Mouse (Mus musculus): ENCODE results near the gene Tex45. TPM values are rescaled to one million over a fixed set of nuclear protein-coding genes. Genes with fewer than 3 reads are reported as not detected.

Gene Tex45
- polyA plus RNA-seq, 1 experiment from 2014 or later, result 0.33 TPM

- H3K4me2 ChIP-seq (ENCODE audit: low read depth, low read length, severe bottlenecking), result no peak overlapping the region
- 89% methylated on average over 2 of the region's 2 CpGs for WGBS
- H3K9ac ChIP-seq (ENCODE audit: low read length), result no peak overlapping the region
- no peak overlapping the region for H3K27ac ChIP-seq (ENCODE audit: low read depth, low read length)
- no peaks in the 10 kb centered on the region for H3K4me1 ChIP-seq (replicated peaks; ENCODE audit: control insufficient read depth, insufficient read depth, low read length)
- no peaks in the 10 kb centered on the region for H3K27me3 ChIP-seq (ENCODE audit: control insufficient read depth, insufficient read depth, low read length)
- DNase-seq (ENCODE audit: low spot score) (no peak), ATAC-seq (replicated peaks; ENCODE audit: low FRiP score) (no peak)
- peaks cover 13% of the 10 kb centered on the region for H3K36me3 ChIP-seq (ENCODE audit: control insufficient read depth, insufficient read depth, low read length)
- H3K4me3 ChIP-seq (ENCODE audit: low read depth, low read length), result no peak overlapping the region
- H3K9me3 ChIP-seq (ENCODE audit: control insufficient read depth, low read length), result no peaks in the 10 kb centered on the region
These were observed 21.4 kb upstream of the Tex45 start for GRCm38 (mm10) chr8:3449226-3449625.

- H3K4me2 ChIP-seq (ENCODE audit: low read depth, low read length, severe bottlenecking), result no peak overlapping the region
- peaks cover 15% of the 10 kb centered on the region for H3K36me3 ChIP-seq (ENCODE audit: control insufficient read depth, insufficient read depth, low read length)
- no peak overlapping the region for H3K4me3 ChIP-seq (ENCODE audit: low read depth, low read length)
- ATAC-seq (replicated peaks; ENCODE audit: low FRiP score), result 0 out of 2 replicates have a peak, but pooled peaks have one; percentile 16
- no peaks in the 10 kb centered on the region for H3K9me3 ChIP-seq (ENCODE audit: control insufficient read depth, low read length)
- no peak overlapping the region for H3K27ac ChIP-seq (ENCODE audit: low read depth, low read length)
- 35% methylated on average over 5 of the region's 5 CpGs for WGBS
- H3K9ac ChIP-seq (ENCODE audit: low read length), result no peak overlapping the region
- H3K4me1 ChIP-seq (replicated peaks; ENCODE audit: control insufficient read depth, insufficient read depth, low read length), result no peaks in the 10 kb centered on the region
- DNase-seq (ENCODE audit: low spot score), result peak; percentile 79
- H3K27me3 ChIP-seq (ENCODE audit: control insufficient read depth, insufficient read depth, low read length), result no peaks in the 10 kb centered on the region
These were observed 20.0 kb upstream of the Tex45 start for GRCm38 (mm10) chr8:3450670-3451069.

- Histone ChIP-seq H3K27ac (ENCODE audit: low read depth, low read length) (no peak overlapping the region), H3K9ac (ENCODE audit: low read length) (no peak overlapping the region), H3K27me3 (ENCODE audit: control insufficient read depth, insufficient read depth, low read length) (no peaks in the 10 kb centered on the region), H3K36me3 (ENCODE audit: control insufficient read depth, insufficient read depth, low read length) (peaks cover 15% of the 10 kb centered on the region), H3K4me1 (replicated peaks; ENCODE audit: control insufficient read depth, insufficient read depth, low read length) (no peaks in the 10 kb centered on the region), H3K9me3 (ENCODE audit: control insufficient read depth, low read length) (no peaks in the 10 kb centered on the region), H3K4me3 (ENCODE audit: low read depth, low read length) (no peak overlapping the region), H3K4me2 (ENCODE audit: low read depth, low read length, severe bottlenecking) (no peak overlapping the region)
- DNase-seq (ENCODE audit: low spot score), result no peak
- no peak for ATAC-seq (replicated peaks; ENCODE audit: low FRiP score)
- 94% methylated on average over 25 of the region's 25 CpGs for WGBS
These were observed 18.7 kb upstream of the Tex45 start for GRCm38 (mm10) chr8:3451992-3452391.

GRCm38 (mm10) chr8:3463248-3463647 is 7.4 kb upstream of the Tex45 start:
- H3K27me3 ChIP-seq (ENCODE audit: control insufficient read depth, insufficient read depth, low read length), result no peaks in the 10 kb centered on the region
- ATAC-seq (replicated peaks; ENCODE audit: low FRiP score) (no peak), DNase-seq (ENCODE audit: low spot score) (no peak)
- H3K4me2 ChIP-seq (ENCODE audit: low read depth, low read length, severe bottlenecking), result no peak overlapping the region
- no peak overlapping the region for H3K4me3 ChIP-seq (ENCODE audit: low read depth, low read length)
- H3K27ac ChIP-seq (ENCODE audit: low read depth, low read length), result no peak overlapping the region
- no peaks in the 10 kb centered on the region for H3K36me3 ChIP-seq (ENCODE audit: control insufficient read depth, insufficient read depth, low read length)
- 96% methylated on average over 2 of the region's 2 CpGs for WGBS
- H3K4me1 ChIP-seq (replicated peaks; ENCODE audit: control insufficient read depth, insufficient read depth, low read length), result no peaks in the 10 kb centered on the region; the same call in 1 of the 2 replicates
- no peaks in the 10 kb centered on the region for H3K9me3 ChIP-seq (ENCODE audit: control insufficient read depth, low read length)
- no peak overlapping the region for H3K9ac ChIP-seq (ENCODE audit: low read length)

- Histone ChIP-seq H3K9me3 (ENCODE audit: control insufficient read depth, low read length) (no peaks in the 10 kb centered on the region), H3K4me2 (ENCODE audit: low read depth, low read length, severe bottlenecking) (no peak overlapping the region), H3K36me3 (ENCODE audit: control insufficient read depth, insufficient read depth, low read length) (no peaks in the 10 kb centered on the region), H3K9ac (ENCODE audit: low read length) (no peak overlapping the region), H3K27me3 (ENCODE audit: control insufficient read depth, insufficient read depth, low read length) (no peaks in the 10 kb centered on the region), H3K4me1 (replicated peaks; ENCODE audit: control insufficient read depth, insufficient read depth, low read length) (no peaks in the 10 kb centered on the region; the same call in 1 of the 2 replicates), H3K4me3 (ENCODE audit: low read depth, low read length) (no peak overlapping the region), H3K27ac (ENCODE audit: low read depth, low read length) (no peak overlapping the region)
- WGBS, result 53% methylated on average over 5 of the region's 5 CpGs
- ATAC-seq (replicated peaks; ENCODE audit: low FRiP score) (no peak), DNase-seq (ENCODE audit: low spot score) (no peak)
These were observed 6.4 kb upstream of the Tex45 start for GRCm38 (mm10) chr8:3464309-3464708.

- 10% methylated on average over 32 of the region's 32 CpGs for WGBS
- no peaks in the 10 kb centered on the region for H3K9me3 ChIP-seq (ENCODE audit: control insufficient read depth, low read length)
These were observed 3.4 kb upstream of the Tex45 start, which contains the start of gene Pex11g for GRCm38 (mm10) chr8:3467006-3467885. Gene Pex11g (minus strand): TSS chr8:3467680.

GRCm38 (mm10) chr8:3467886-3468545 is 2.6 kb upstream of the Tex45 start:
- peak; percentile 14; the same call in 1 of the 2 replicates for ATAC-seq (replicated peaks; ENCODE audit: low FRiP score)
- no peaks in the 10 kb centered on the region; the same call in 1 of the 2 replicates for H3K4me1 ChIP-seq (replicated peaks; ENCODE audit: control insufficient read depth, insufficient read depth, low read length)
- H3K4me2 ChIP-seq (ENCODE audit: low read depth, low read length, severe bottlenecking), result peak overlapping the region; percentile 66
- H3K36me3 ChIP-seq (ENCODE audit: control insufficient read depth, insufficient read depth, low read length), result no peaks in the 10 kb centered on the region
- WGBS, result 58% methylated on average over 8 of the region's 9 CpGs
- H3K27ac ChIP-seq (ENCODE audit: low read depth, low read length), result peak overlapping the region; percentile 70
- H3K4me3 ChIP-seq (ENCODE audit: low read depth, low read length), result peak overlapping the region; percentile 42
- H3K9me3 ChIP-seq (ENCODE audit: control insufficient read depth, low read length), result no peaks in the 10 kb centered on the region
- H3K9ac ChIP-seq (ENCODE audit: low read length), result peak overlapping the region; percentile 77
- DNase-seq (ENCODE audit: low spot score), result no peak
- no peaks in the 10 kb centered on the region for H3K27me3 ChIP-seq (ENCODE audit: control insufficient read depth, insufficient read depth, low read length)

More at GRCm38 (mm10) chr8:3467006-3467885, 3.4 kb upstream of the Tex45 start, which contains the start of gene Pex11g:
- H3K27me3 ChIP-seq (ENCODE audit: control insufficient read depth, insufficient read depth, low read length), result no peaks in the 10 kb centered on the region
- H3K4me1 ChIP-seq (replicated peaks; ENCODE audit: control insufficient read depth, insufficient read depth, low read length), result no peaks in the 10 kb centered on the region; the same call in 1 of the 2 replicates
- peak within 1 kb of the TSS; percentile 70 for H3K27ac ChIP-seq (ENCODE audit: low read depth, low read length)
- peak within 1 kb of the TSS; percentile 66 for H3K4me2 ChIP-seq (ENCODE audit: low read depth, low read length, severe bottlenecking)
- peak; percentile 99 for DNase-seq (ENCODE audit: low spot score)
- no peaks in the 10 kb centered on the region for H3K36me3 ChIP-seq (ENCODE audit: control insufficient read depth, insufficient read depth, low read length)
- H3K4me3 ChIP-seq (ENCODE audit: low read depth, low read length), result peak within 1 kb of the TSS; percentile 42
- peak; percentile 96 for ATAC-seq (replicated peaks; ENCODE audit: low FRiP score)
- peak within 1 kb of the TSS; percentile 77 for H3K9ac ChIP-seq (ENCODE audit: low read length)

GRCm38 (mm10) chr8:3468838-3469237 is 1.8 kb upstream of the Tex45 start:
- 89% methylated on average over 1 of the region's 1 CpGs for WGBS
- no peaks in the 10 kb centered on the region for H3K27me3 ChIP-seq (ENCODE audit: control insufficient read depth, insufficient read depth, low read length)
- H3K9me3 ChIP-seq (ENCODE audit: control insufficient read depth, low read length), result no peaks in the 10 kb centered on the region
- H3K36me3 ChIP-seq (ENCODE audit: control insufficient read depth, insufficient read depth, low read length), result no peaks in the 10 kb centered on the region
- H3K4me2 ChIP-seq (ENCODE audit: low read depth, low read length, severe bottlenecking), result no peak overlapping the region
- no peak overlapping the region for H3K27ac ChIP-seq (ENCODE audit: low read depth, low read length)
- ATAC-seq (replicated peaks; ENCODE audit: low FRiP score) (no peak), DNase-seq (ENCODE audit: low spot score) (no peak)
- H3K9ac ChIP-seq (ENCODE audit: low read length), result no peak overlapping the region
- H3K4me1 ChIP-seq (replicated peaks; ENCODE audit: control insufficient read depth, insufficient read depth, low read length), result no peaks in the 10 kb centered on the region; the same call in 1 of the 2 replicates
- H3K4me3 ChIP-seq (ENCODE audit: low read depth, low read length), result no peak overlapping the region
